Mouse (Mus musculus) urinary bladder, postnatal 14 days (tissue): Measurements from ENCODE around the gene Dcun1d2.

Source experiments
- DNase-seq: peaks from one replicate; pipeline ENCODE4 v3.0.0; 2021; ENCODE audit warnings: low spot score

Dcun1d2 gene

DNA sequence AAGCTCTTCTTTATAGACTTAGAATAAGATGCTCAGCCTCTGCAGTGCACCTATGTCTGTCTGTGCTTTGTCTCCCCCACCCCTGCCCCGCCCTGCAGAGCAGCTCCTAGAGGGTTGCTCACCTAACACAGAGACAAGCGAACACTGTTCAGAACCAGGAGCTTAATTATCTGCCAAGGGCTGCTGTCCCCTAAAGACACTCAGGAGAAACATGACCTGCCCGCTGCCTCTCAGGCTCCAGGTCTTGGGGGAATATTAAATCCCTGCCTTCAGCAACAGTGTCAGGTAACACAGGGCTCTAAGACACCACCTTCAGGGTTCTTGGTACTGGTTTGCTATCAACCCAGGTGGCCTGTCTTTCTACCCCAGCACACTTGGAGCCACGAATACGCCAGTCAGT is 34.5 kb downstream of the Dcun1d2 start:
- no peak for DNase-seq

DNA sequence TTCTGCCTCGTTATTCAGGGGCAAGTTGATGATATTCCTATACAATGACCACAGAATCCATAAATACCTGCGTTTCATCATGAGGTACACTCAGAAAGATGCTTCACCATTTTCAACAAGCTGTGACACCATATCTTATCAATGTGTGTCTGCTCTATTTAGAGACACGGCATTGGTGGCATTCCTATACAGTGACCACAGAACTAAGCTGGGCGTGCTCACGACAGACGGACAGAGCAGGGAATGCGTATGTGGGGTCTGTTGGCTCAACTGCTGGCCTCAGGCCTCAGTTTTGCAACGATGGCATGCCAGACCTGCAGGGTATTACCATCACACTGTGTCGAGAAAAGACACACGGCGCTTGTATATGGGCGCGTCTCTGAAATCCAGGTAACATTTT is 35.1 kb downstream of the Dcun1d2 start:
- no peak for DNase-seq

DNA sequence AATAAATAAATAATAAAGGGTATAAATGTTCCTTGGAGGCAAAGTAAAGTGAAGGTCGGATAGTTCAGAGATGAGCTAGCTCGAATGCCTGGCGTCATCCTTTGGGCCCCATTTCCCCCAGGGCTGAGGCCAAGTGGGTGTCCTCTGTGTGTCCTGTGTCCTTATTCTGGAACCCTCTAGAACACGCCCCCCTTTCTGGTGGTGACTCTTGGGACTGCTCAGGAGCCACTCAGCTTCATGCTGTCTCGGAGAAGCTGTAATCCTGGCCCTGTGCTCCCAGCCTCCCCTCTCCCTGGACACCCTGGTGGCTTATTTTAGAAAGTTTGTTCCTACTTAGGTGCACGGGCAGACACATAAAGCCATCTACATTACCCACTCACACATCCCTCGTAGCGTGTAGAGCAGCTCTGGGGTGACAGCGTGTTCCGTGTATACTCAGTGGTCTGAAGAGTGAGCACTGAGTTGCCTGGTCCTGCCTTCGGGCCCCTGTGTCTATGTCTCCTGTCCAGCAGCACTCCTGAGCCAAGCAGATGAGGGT is 43.5 kb downstream of the Dcun1d2 start:
- DNase-seq = no peak

DNA sequence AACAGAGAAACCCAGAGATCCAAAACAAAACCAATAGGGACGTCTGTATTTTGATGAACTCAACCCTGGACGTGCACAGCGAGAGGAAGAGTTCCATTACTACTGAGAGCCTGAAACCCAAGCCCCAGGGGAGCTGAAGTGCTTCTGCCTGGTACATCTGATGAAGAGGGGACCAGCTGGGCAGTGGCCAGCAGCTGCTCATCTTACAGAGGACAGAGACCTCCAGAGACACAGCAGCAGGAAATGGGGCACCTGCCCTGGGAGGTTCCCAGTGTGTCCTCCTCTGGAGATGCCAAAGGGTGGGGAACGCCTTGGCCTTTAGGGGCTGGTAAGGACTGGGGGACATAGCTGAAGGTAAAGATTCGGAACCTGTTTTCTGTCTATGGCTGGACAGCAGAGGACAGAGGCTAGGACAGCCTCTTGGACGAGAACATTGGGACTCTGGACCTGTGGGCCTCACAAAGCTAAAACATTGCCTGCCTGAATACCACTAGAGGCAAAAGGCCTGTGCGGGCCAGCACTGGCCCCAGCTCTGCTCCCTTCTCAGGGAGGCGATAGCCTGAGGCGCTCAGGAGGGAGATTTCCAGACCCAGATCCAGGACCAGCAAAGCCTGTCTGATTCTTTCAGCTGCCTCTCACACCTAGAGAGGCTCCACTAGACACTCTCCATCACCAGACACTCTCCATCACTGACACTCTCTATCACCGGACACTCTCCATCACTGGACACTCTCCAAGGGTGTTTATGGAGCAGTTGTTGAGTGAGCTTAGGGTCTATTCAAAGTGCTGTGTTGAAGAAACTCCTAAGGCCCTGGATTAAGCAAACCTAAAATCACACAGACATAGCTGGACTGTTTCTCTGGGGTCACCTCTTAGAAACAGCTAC is 44.7 kb downstream of the Dcun1d2 start:
- DNase-seq = no peak

DNA sequence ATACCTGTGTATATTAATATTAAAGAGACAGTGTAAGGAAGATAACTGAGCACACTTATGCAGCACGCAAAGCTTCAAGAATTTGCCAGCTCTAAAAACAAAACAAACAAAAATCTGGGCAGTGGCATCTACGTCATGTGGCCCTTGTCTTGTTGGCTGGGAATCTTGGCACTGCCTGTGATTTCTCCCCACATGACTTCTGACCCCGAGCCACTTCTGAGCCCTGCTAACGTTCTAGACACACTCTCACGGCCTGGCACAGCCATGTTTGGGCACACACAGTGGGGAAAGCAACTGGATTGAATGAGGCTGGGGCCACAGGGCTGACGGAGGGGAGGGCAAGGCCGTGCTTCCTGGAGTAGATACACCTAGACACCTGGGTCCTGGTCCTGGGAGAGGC is 47.2 kb downstream of the Dcun1d2 start:
- no peak for DNase-seq

DNA sequence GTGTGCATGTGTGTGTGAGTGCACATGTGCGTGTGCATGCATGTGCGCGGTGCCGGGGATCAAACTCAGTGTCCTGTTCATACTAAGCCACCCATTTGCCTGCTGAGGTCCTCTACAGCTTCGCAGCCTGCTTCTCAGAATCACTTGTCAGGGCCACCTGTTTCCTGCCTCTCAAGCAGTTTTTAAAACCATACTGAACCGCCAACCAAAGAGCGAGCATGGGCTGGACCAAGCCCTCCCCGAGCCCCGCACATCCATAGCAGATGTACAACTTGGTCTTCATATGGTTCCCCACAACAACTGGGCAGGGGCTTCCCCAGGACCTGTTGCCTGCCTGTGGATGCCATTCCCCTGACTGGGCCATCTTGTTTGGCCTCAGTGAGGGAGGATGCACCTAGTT is 47.9 kb downstream of the Dcun1d2 start:
- no peak for DNase-seq

DNA sequence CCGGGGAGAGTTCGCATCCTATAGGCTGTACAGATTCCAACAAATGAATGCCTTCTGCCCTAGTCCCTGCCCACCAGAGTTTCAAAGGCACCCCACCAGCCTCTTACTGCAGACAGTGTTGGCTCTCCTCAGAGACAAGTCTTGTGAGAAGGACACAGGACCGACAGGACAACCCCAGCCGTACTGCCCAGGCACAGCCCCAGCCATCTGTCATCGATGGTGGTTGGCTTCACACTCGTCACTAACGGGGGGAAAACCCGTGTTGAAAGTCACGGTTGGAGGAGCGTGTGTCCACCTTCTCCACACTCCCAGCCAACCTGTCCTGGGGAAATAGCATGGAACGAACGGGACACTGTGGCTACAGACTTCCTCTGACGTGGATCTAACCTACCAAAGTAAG is 53.1 kb downstream of the Dcun1d2 start:
- DNase-seq = no peak

DNA sequence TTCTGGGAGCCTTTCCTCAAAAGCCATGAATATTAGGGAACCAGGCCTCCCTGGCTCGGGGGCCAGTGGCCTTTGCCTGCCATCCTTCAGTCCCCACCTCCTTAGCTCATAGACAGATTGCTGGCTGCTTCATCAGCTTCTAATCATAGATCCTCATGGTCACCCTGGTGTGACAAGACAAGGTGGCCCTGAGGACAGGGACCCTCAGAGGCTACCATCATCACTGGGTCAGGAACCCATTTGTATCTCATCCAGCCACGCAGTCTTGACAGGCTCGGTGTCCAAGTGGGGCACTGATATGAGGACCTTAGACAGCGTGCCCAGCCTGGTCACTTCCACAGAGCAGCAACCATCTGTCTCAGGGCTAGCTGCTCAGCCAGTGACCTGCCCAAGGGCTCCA is 57.5 kb downstream of the Dcun1d2 start:
- DNase-seq = no peak

DNA sequence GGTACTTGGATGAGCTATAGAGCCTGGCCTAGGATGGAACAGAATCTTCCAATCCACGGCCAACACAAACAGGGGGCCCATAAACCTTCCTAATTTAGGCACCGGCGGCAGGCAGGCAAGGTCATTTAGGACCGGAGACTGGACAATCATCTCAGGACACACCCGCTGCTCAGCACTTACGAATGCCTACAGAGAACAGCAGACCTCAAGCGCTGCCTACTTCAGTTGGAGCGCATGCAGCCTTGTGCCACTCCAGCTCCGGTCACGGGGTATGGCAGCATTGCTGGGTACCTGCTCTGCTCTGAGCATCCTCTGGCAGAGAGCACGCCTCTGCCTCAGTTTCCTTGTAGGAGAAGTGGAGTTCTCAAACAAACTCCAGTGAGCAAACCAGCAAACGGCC is 58.1 kb downstream of the Dcun1d2 start:
- no peak for DNase-seq

DNA sequence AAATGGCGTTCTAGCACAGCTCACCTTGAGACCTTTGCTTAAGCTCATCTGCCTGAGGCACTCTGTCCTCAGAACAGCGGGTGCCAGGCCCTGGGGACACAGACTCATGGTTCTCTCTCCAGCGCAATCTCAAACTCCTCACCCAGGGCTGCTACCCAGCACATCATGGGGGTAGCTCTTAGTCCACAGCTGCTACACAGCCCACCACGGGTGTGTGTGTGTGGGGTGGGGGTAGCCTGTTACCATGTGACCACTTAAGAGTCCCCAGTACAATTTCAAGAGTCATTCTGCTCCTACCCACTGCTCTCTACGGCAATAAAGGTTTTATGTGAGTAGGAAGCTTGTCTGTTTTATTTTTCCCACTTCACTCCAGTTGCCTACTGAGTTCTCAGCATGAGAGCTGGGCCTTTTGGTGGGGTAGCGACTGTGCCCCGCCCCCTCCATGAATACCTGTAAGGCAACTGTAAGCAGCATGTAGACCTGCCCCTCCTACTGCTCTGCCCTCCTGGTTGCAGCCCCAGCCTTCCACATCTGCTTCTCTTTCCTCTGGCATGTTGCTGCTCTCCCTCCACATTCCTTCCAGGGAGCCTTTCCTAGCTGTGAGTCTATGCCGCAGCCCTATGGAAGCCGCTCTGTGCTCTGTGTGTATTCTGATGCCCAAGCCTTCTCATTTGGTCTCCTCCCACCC is 58.9 kb downstream of the Dcun1d2 start:
- no peak for DNase-seq

DNA sequence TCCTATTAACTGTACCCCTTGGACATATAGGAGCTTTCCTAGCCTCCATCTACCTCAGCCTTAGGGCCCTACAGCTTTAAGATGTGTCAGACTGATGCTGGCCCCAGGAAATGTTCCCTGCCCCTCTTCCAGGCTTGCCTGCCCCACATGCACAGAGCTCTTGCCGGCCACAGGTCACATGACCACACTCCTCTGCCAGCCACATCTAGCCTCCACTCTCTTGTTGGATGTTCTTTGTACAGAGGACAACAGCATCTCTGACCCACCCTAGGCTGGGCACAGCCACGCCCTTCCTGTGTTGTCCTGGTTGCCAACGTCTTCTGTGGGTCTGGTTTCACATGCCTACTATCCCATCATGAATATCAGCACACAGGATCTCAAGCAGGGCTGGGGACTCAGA is 60.7 kb downstream of the Dcun1d2 start:
- DNase-seq = no peak

DNA sequence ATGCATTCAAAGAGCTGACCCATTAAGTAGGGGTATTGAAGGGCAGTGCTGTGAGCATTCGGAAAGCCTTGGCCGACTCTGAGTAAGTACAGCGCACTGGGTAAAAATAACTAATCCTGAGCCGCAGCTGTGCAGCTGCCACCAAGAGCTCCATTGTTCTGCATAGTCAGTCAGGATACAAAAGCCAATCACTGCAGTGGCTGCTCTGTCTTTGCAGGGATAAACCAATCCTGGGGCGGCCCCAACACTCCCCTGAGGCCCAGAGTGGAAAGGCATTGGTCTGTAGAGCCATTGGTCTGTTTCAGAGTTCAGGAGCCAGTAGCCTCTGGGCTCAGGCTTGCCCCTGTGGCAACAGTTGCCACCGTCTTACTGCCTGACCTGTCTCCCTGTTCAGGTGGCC is 61.6 kb downstream of the Dcun1d2 start:
- DNase-seq = no peak

DNA sequence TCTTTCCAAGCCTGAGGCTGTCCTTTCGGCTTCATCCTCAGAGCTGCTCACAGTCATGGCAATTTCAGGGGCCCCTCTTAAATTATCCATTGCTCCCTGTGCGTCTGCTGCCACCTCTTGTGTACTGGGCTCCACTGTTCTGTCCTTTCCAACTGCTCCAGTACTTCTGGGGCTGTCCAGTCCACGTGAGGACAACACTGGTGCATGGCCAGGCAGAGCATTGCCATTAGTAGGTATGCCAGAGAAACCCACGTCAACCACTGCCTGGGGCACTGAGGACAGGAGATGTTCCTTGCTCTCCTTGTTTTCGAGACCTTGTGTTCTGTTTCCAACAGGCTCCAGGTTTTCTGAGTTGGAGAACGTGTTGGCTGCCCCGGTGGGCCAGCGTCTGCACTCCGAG is 63.5 kb downstream of the Dcun1d2 start:
- no peak for DNase-seq

DNA sequence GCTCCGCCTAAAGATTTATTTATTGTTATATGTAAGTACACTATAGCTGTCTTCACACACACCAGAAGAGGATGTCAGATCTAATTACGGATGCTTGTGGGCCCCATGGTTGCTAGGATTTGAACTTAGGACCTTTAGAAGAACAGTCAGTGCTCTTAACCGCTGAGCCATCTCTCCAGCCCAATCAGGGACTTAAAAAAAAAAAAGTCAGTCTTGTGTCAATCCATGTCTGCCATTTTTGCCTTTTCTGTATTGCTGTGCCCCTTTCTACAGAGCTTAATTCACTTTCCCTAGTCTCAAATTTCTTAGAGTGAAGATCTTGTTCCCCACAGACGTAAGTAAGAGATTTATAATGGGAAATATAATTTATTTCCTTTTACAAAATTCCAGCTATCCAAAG is 69.5 kb downstream of the Dcun1d2 start:
- no peak for DNase-seq

DNA sequence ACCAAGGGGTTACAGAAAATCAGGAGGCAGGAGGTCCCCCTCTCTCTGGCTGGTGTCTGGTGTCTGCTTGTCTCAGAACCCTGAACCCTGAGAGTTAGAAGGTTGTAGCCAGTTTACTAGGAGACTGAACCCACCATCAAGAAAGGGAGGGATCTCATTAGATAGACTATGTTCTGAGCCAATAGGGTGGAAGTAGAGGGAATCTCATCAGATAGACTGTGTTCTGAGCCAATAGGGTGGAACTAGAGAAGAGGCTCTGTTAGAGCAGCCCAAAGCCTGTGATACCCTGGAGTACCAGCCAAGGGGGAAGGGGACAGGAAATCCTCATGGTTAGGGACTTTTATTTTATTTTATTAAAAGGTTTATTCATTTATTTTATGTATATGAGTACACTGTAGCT is 69.9 kb downstream of the Dcun1d2 start:
- no peak for DNase-seq

DNA sequence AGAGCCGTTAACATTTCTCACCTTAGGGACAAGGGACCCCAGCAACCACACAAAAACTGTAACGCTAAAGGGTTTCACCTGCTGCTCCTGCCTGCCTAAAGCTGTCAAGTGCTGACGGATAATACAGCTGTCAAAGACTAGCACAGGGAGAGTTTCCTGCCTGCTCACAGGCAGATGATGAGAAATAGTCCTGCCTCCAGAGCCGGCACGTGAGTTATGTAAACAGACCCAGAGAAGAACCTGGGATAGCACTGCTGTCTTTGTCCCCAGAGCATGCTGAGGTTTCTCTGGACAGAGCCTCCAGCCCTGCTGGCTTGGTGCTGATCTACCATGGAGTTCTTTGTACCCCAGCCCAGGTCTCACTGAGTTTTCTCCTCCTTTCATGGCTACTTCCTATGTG is 70.8 kb downstream of the Dcun1d2 start:
- DNase-seq = no peak

DNA sequence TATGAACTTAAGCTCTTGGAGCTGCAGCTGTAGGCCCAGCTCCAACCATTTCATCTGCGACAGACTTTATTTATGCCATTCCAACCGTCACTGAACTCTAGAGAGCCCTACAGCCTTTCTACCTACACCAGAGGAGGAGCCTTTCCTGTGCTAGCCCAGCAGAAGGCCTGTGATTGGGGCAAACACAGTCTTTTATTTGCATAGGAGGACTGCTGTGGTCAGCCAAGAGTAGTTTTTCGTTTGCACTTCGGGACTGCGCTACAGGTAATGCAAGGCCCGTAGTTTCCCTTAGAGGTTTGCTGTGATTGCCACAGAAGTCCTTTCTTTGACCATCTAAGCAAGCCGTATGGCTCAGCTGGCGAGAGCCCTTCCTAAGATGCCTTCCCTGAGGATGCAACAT is 71.5 kb downstream of the Dcun1d2 start:
- DNase-seq = no peak

DNA sequence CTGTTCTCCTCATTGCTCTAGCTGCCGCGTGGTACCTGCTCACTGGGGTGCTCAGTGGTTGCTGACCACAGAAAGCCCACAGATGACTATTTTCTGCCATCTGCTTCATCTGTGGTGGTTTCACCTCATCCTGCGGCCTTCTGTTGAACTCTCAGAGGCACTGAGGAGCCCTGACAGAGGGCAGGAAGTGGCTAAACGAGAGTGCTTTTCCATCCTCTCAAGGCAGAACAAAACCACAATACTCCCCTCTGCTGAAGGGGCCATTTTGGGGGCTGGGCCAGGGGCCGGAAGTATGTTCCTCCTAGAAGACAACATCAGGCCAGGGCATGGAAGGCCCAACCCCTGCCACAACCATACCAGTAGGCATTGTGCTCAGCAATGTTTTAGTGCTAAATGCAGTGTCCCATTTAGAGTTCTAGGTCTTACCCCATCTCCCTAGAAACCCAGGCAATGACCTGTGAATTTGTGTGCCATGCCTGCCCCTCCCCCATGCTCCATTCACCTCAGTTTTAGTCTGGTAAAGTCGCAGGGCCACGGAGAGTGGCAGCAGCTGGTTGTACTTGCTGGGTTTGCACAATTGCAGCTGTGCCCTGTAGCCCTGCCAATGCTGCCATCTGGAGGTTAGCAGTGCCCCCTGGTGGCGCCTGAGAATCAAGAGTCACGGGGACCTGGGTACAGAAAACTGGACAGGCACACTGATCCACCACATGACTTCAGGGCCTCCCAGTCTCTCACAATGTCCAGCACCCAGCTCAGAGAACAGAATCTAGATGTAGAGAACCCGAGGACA is 74.3 kb downstream of the Dcun1d2 start:
- peak; percentile 90 for DNase-seq

DNA sequence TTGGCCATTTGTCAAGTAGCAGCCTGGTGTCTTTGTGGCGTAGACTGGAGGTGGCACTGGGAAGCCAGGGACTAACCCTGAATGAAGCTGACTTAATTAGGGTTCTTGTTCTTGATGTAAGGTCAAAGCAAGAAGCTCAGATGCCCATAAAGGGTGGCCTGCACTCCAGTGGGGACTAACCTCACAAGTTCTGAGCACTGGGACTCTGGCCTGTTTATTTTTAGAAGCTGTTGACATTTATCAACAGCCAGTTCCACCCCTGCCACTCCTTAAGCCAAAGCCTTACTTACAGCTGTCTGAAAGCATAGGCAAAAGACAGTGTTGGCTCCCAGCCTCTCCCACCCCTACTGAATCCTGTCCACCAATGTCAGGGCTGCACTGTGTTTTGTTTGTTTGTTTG is 78.2 kb downstream of the Dcun1d2 start:
- no peak for DNase-seq

DNA sequence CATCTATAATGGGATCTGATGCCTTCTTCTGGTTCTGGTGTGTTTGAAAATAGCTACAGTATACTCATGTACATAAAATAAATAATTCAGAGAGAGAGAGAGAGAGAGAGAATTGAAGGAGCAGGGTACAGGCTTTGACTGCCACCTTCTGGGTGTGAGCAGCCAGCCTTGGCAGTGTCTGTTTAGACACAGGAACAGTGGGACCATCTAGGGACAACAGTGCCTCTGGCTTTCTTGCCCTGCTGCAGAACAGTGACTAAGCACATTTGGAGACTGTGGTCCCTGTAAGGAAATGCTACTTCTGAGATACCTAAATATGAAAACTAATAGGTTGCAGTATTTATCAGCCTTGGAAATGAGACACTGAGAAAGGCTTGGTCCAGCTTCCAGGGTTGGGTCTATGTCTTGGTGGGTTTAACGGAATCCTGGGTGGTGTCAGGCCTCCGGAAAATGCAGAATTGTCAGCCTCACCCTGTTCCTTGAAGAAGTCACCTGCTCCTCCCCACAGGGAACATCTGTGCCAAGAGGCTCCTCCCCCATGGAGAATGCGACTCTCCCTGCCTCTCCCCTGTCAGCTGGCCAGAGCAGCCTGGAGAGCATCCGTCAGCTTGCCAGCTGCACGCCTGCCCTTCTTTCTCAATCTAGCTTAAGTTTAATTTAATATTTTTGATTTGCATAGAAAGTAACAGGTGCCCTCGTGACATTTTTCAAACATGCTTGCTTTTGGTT is 79.1 kb downstream of the Dcun1d2 start:
- peak; percentile 42 for DNase-seq

DNA sequence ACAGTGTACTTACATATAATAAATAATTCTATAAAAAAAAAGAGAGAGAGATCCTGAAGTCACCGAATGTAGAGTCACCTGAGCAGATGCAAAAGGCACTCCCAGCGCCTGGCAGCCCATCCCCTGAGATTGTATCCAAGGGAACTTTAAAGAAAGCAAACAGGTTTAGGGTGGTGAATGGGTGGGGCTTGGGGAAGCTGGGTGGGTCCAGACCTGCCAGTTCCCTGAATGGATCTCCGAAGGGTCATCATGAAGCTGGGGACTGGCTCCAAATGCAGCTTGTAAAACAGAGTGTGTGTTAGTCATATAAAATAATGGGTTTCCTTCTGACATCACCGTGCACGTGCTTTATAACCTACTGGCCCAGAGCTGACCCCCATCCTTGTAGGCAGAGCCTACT is 81.6 kb downstream of the Dcun1d2 start:
- DNase-seq = peak; percentile 53
